Mouse (Mus musculus) adrenal gland, adult 8-10 months (tissue): ENCODE measurements around the gene Elf5. TPM values are rescaled to one million over a fixed set of nuclear protein-coding genes. Genes with fewer than 3 reads are reported as not detected.

Experiments used
- DNase-seq: peaks from one replicate; pipeline ENCODE4 v3.0.0; 2022
- total RNA-seq, 4 experiments: library from RNA; stranded (reverse); gene quantifications; 2 replicates each; pipeline ENCODE4 v1.2.4; 2022

Elf5 gene
- total RNA-seq, 4 experiments from 2014 or later: not detected

- no peak for DNase-seq
Measured at GRCm38 (mm10) chr2:103436534-103436933, 25.0 kb downstream of the Elf5 start.

- no peak for DNase-seq
Measured at GRCm38 (mm10) chr2:103439071-103439622, 27.7 kb downstream of the Elf5 start.

- peak; percentile 62 for DNase-seq
Measured at GRCm38 (mm10) chr2:103439710-103440109, 28.2 kb downstream of the Elf5 start.

GRCm38 (mm10) chr2:103445776-103446175, 34.3 kb downstream of the Elf5 start:
- peak; percentile 19 for DNase-seq

- DNase-seq: no peak
Measured at GRCm38 (mm10) chr2:103446326-103446725, 34.8 kb downstream of the Elf5 start.

- no peak for DNase-seq
Measured at GRCm38 (mm10) chr2:103448947-103449560, 37.6 kb downstream of the Elf5 start.

GRCm38 (mm10) chr2:103449813-103450212, 38.3 kb downstream of the Elf5 start:
- DNase-seq: no peak

- DNase-seq: no peak
Measured at GRCm38 (mm10) chr2:103450267-103450666, 38.8 kb downstream of the Elf5 start.

GRCm38 (mm10) chr2:103452550-103452949, 41.1 kb downstream of the Elf5 start:
- DNase-seq: no peak

GRCm38 (mm10) chr2:103455748-103456147, 44.3 kb downstream of the Elf5 start:
- DNase-seq: no peak

- peak; percentile 54 for DNase-seq
Measured at GRCm38 (mm10) chr2:103456646-103457045, 45.2 kb downstream of the Elf5 start.

GRCm38 (mm10) chr2:103457048-103457447, 45.6 kb downstream of the Elf5 start:
- no peak for DNase-seq

GRCm38 (mm10) chr2:103457628-103458027, 46.1 kb downstream of the Elf5 start:
- no peak for DNase-seq

GRCm38 (mm10) chr2:103459069-103459468, 47.6 kb downstream of the Elf5 start:
- no peak for DNase-seq

- DNase-seq: no peak
Measured at GRCm38 (mm10) chr2:103461210-103461609, 49.7 kb downstream of the Elf5 start.

GRCm38 (mm10) chr2:103461743-103462142, 50.3 kb downstream of the Elf5 start:
- no peak for DNase-seq

- DNase-seq: no peak
Measured at GRCm38 (mm10) chr2:103462746-103463145, 51.3 kb downstream of the Elf5 start.

- no peak for DNase-seq
Measured at GRCm38 (mm10) chr2:103464524-103464923, 53.0 kb downstream of the Elf5 start.

GRCm38 (mm10) chr2:103465429-103465828, 53.9 kb downstream of the Elf5 start:
- DNase-seq: no peak

GRCm38 (mm10) chr2:103466272-103466671, 54.8 kb downstream of the Elf5 start:
- no peak for DNase-seq

GRCm38 (mm10) chr2:103466984-103467588, 55.6 kb downstream of the Elf5 start:
- no peak for DNase-seq

- no peak for DNase-seq
Measured at GRCm38 (mm10) chr2:103473362-103473761, 61.9 kb downstream of the Elf5 start.

- DNase-seq: no peak
Measured at GRCm38 (mm10) chr2:103476180-103476579, 64.7 kb downstream of the Elf5 start.

GRCm38 (mm10) chr2:103476657-103477056, 65.2 kb downstream of the Elf5 start:
- no peak for DNase-seq
